Comparison of ENCODE assay signal across 8 mouse cellular contexts in the genomic region with DNA sequence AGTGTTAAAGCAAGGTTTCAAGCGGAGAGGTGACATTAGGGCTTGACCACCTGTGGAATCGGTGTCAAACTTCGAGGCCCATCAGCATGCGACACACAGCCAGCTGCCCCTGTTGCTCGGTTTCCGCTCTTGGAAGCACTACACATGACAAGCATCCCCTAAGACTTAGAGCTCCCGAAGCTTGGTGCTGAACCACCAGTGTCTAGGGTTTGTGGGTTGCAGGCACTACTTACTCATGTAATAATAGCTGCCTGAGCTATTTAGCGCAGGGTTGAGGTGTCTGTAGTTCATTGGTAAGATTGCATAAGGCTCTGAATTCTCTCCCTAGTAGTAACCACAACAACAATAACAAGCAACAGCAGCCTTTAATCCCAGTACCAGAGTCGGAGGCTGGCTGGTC. TPM values are rescaled to one million over a fixed set of nuclear protein-coding genes. Genes with fewer than 3 reads are reported as not detected.
A peak's percentile ranks its signal among the peaks of the same experiment; 100 is the strongest.
DNase-seq lines count a peak whose midpoint lies in the region; ATAC-seq and TF ChIP-seq lines count a peak whose summit lies in the region.

No protein-coding gene starts in this region.

- no peaks in the 10 kb centered on the region for H3K9me3 ChIP-seq in heart, embryonic 10.5 days
- H3K9me3 ChIP-seq in embryonic facial prominence, embryonic 11.5 days (replicated peaks; ENCODE audit: control insufficient read depth, low read length) = no peaks in the 10 kb centered on the region
- H3K9me3 ChIP-seq in intestine, postnatal 0 days (ENCODE audit: control insufficient read depth) = no peaks in the 10 kb centered on the region

- H3K4me3 ChIP-seq in heart, embryonic 10.5 days = peak overlapping the region; percentile 92
- H3K4me3 ChIP-seq in embryonic facial prominence, embryonic 11.5 days (ENCODE audit: low read depth, low read length) = peak overlapping the region; percentile 80; the same call in 1 of the 2 replicates
- peak overlapping the region; percentile 81 for H3K4me3 ChIP-seq in intestine, postnatal 0 days (ENCODE audit: low read depth, low read length)
- peak overlapping the region; percentile 47 for H3K4me3 ChIP-seq in small intestine, adult 2 months (ENCODE audit: low read depth, low read length)

- peak overlapping the region; percentile 52 for H3K4me2 ChIP-seq in embryonic facial prominence, embryonic 11.5 days (ENCODE audit: low read depth, low read length)
- peak overlapping the region; percentile 59 for H3K4me2 ChIP-seq in intestine, postnatal 0 days (replicated peaks; ENCODE audit: low read depth)

- peaks cover 6% of the 10 kb centered on the region; the same call in 1 of the 2 replicates for H3K4me1 ChIP-seq in heart, embryonic 10.5 days
- no peaks in the 10 kb centered on the region; the same call in 1 of the 2 replicates for H3K4me1 ChIP-seq in embryonic facial prominence, embryonic 11.5 days (ENCODE audit: control insufficient read depth, insufficient read depth, low read length)
- H3K4me1 ChIP-seq in intestine, postnatal 0 days (replicated peaks; ENCODE audit: control insufficient read depth, insufficient read depth, low read length) = peaks cover 6% of the 10 kb centered on the region; the same call in 1 of the 2 replicates
- H3K4me1 ChIP-seq in small intestine, adult 2 months (ENCODE audit: control insufficient read depth, insufficient read depth, insufficient read length, low read length) = peaks cover 11% of the 10 kb centered on the region

- H3K27me3 ChIP-seq in heart, embryonic 10.5 days (ENCODE audit: insufficient read depth, poor library complexity, severe bottlenecking) = peaks cover 22% of the 10 kb centered on the region
- H3K27me3 ChIP-seq in embryonic facial prominence, embryonic 11.5 days (ENCODE audit: control insufficient read depth, insufficient read depth, low read length) = no peaks in the 10 kb centered on the region
- no peaks in the 10 kb centered on the region for H3K27me3 ChIP-seq in intestine, postnatal 0 days (replicated peaks; ENCODE audit: control insufficient read depth, insufficient read depth, low read length)
- H3K27me3 ChIP-seq in small intestine, adult 2 months (ENCODE audit: control insufficient read depth, insufficient read depth, low read length) = no peaks in the 10 kb centered on the region

- WGBS in heart, embryonic 10.5 days = 39% methylated on average over 9 of the region's 9 CpGs
- 54% methylated on average over 9 of the region's 9 CpGs for WGBS in embryonic facial prominence, embryonic 11.5 days
- 41% methylated on average over 9 of the region's 9 CpGs for WGBS in intestine, postnatal 0 days
- 38% methylated on average over 9 of the region's 9 CpGs for WGBS in small intestine, adult 2 months

- ATAC-seq in embryonic facial prominence, embryonic 11.5 days (replicated peaks; ENCODE audit: insufficient number of reproducible peaks, low FRiP score, low TSS enrichment, low read depth) = no peak
- ATAC-seq in intestine, postnatal 0 days = no peak

- H3K27ac ChIP-seq in heart, embryonic 10.5 days = no peak overlapping the region
- H3K27ac ChIP-seq in embryonic facial prominence, embryonic 11.5 days (replicated peaks; ENCODE audit: low read depth, low read length) = no peak overlapping the region
- H3K27ac ChIP-seq in intestine, postnatal 0 days (ENCODE audit: low read depth, low read length) = no peak overlapping the region
- no peak overlapping the region for H3K27ac ChIP-seq in small intestine, adult 2 months (ENCODE audit: insufficient read depth, low read depth, low read length)

- TF ChIP-seq POLR2A in small intestine, adult 2 months (IDR thresholded peaks at IDR 0.05; ENCODE audit: low read depth, low read length) = no peak

- no peak for DNase-seq in heart, embryonic 10.5 days (ENCODE audit: low spot score)
- no peak for DNase-seq in heart, adult 18-20 months
- DNase-seq in A20 (ENCODE audit: low read depth, low spot score) = peak; percentile 37
- DNase-seq in embryonic facial prominence, embryonic 11.5 days (ENCODE audit: low spot score) = no peak
- DNase-seq in layer of hippocampus, postnatal 25 days (ENCODE audit: extremely low spot score in 1 of 2, low spot score in 1 of 2) = no peak
- no peak for DNase-seq in left cerebral cortex, adult 18-20 months (ENCODE audit: low spot score in 2 of 2)

- H3K9ac ChIP-seq in embryonic facial prominence, embryonic 11.5 days (replicated peaks; ENCODE audit: low read length) = no peak overlapping the region; the same call in 1 of the 2 replicates
- H3K9ac ChIP-seq in intestine, postnatal 0 days (ENCODE audit: low read depth, low read length) = no peak overlapping the region; the same call in 1 of the 2 replicates

- no peaks in the 10 kb centered on the region for H3K36me3 ChIP-seq in heart, embryonic 10.5 days
- no peaks in the 10 kb centered on the region; the same call in 1 of the 2 replicates for H3K36me3 ChIP-seq in embryonic facial prominence, embryonic 11.5 days (replicated peaks; ENCODE audit: control insufficient read depth, insufficient read depth, low read depth, low read length)
- no peaks in the 10 kb centered on the region for H3K36me3 ChIP-seq in intestine, postnatal 0 days (ENCODE audit: control insufficient read depth, insufficient read depth)
- no peaks in the 10 kb centered on the region for H3K36me3 ChIP-seq in small intestine, adult 2 months (ENCODE audit: control insufficient read depth, insufficient read depth, low read length)

- no peak for TF ChIP-seq CTCF in intestine, postnatal 0 days (IDR thresholded peaks at IDR 0.05; ENCODE audit: low read depth)
- TF ChIP-seq CTCF in small intestine, adult 2 months (IDR thresholded peaks at IDR 0.05; ENCODE audit: extremely low read depth, insufficient read length, insufficient replicate concordance, low read depth, low read length) = no peak

RNA-seq across cellular contexts. Expression of a gene that starts 1.2 kb away (rescaled TPM):
- 13.7 and 15.0 TPM in 2 replicates for polyA plus RNA-seq in heart, embryonic 10.5 days (2016; fragmentation: Nextera tagmentation; extraction: Ambion mirVana)
- 10 to 100 TPM; 22.8 to 28.9 TPM for total RNA-seq in heart, adult 18-20 months (2021)
- polyA plus RNA-seq in embryonic facial prominence, embryonic 11.5 days (2014; fragmentation: Nextera tagmentation; extraction: Ambion mirVana) = 31.3 and 36.9 TPM in 2 replicates
- 12.4 and 13.7 TPM in 2 replicates for polyA plus RNA-seq in intestine, postnatal 0 days (2015; fragmentation: Nextera tagmentation; extraction: Ambion mirVana)
- 1.1 and 2.7 TPM in 2 replicates for polyA plus RNA-seq in small intestine, adult 2 months (2012; rRNA removed)
- total RNA-seq in layer of hippocampus, postnatal 25 days (2021) = 10 to 100 TPM; 19.4 to 24.4 TPM
- total RNA-seq in left cerebral cortex, adult 18-20 months (2021) = 10 to 100 TPM; 25.4 to 27.5 TPM
